Mouse (Mus musculus): ENCODE results near the gene Bbx. TPM values are rescaled to one million over a fixed set of nuclear protein-coding genes. Genes with fewer than 3 reads are reported as not detected.

Bbx gene
- polyA plus RNA-seq, 1 experiment from 2014 or later: 48.8 TPM

DNA sequence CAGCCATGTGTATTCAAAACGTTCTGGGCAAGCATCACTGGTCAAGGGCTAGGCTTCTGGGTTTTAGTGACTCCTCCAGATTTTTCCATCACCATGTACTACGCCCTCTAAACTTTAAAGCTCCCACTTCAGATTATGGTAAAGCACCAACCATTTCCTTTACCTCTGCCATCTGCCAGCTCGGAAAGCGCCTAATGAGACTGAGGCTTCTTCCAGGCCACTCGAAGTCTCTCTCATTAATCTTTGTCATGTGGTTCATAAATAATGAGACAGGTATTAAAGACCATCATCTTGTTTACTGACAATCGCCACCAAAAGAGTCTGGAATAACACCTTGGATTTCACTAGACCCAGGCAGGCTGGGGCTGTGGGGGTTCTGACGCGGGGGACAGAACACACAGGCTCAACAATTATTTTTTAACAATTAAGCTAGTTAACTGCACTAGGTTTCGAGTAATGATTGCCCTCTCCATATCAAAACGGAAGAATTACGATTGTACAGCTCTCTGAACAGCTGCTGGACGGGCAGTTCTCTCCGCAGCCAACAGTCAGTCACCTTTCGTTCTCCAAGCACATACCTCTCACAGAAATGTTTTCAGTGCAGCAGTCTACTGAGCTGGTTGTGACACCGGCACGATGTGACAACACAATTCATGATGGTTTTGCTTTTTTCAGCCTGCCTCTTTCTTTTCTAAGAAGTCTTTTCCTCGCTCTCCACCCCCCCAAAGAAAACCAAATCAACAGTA lies 68.6 kb downstream of the Bbx start:
- H3K9ac ChIP-seq: peak overlapping the region; percentile 64
- H3K36me3 ChIP-seq (ENCODE audit: poor library complexity, severe bottlenecking): no peaks in the 10 kb centered on the region
- peak overlapping the region; percentile 62 for H3K4me2 ChIP-seq
- ATAC-seq: peak; percentile 63
- H3K27ac ChIP-seq: peak overlapping the region; percentile 74
- no peaks in the 10 kb centered on the region for H3K9me3 ChIP-seq (replicated peaks)
- WGBS: 41% methylated on average over 17 of the region's 17 CpGs
- peak overlapping the region; percentile 38 for H3K4me3 ChIP-seq
- peaks cover 20% of the 10 kb centered on the region for H3K4me1 ChIP-seq
- no peaks in the 10 kb centered on the region for H3K27me3 ChIP-seq

DNA sequence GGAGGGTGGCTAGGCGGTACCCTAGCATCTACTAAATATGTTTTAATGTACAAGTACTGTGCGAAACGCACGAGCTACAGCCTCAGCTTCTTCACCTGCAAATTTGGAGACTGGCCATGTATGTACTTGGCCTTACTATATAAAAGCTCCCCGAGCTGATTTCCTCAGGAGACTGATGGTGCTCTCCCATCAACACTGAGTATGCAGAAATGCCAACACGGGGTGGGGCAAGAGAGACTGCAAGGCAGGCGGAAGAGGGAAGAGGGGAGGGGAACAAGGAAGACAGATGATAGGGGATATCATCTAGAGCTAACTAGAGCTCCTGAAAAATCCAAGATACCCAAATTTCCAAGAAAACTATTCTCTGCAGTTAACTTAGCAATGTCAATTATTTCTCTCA lies 71.6 kb downstream of the Bbx start:
- no peak overlapping the region for H3K9ac ChIP-seq
- 91% methylated on average over 7 of the region's 7 CpGs for WGBS
- H3K4me1 ChIP-seq: peaks cover 20% of the 10 kb centered on the region
- H3K36me3 ChIP-seq (ENCODE audit: poor library complexity, severe bottlenecking): no peaks in the 10 kb centered on the region
- no peaks in the 10 kb centered on the region for H3K9me3 ChIP-seq (replicated peaks)
- no peak overlapping the region for H3K4me2 ChIP-seq
- no peak overlapping the region for H3K4me3 ChIP-seq
- ATAC-seq: no peak
- no peak overlapping the region for H3K27ac ChIP-seq
- no peaks in the 10 kb centered on the region for H3K27me3 ChIP-seq

DNA sequence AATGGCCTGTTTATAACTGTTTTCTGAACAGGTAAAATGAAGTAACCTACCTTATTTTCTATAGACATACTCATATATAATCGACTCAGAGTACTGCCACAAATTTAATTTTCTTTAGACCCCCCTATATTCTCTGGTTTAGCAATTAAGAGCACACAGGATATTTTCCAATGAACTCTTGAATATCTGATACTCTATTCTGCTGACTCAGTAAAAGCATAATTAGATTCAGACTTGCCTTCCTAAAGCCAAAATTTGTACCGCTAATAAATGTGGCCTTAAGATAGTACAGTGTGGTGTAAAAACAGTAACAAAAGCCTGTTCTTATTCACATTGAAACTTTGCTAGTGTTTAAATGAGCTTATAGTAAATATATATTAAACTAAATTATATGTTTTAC lies 102.5 kb downstream of the Bbx start:
- no peaks in the 10 kb centered on the region for H3K27me3 ChIP-seq
- H3K9ac ChIP-seq: no peak overlapping the region
- H3K4me1 ChIP-seq: peaks cover 7% of the 10 kb centered on the region; the same call in 1 of the 2 replicates
- ATAC-seq: no peak
- H3K27ac ChIP-seq: no peak overlapping the region
- WGBS: 94% methylated on average over 2 of the region's 2 CpGs
- no peak overlapping the region for H3K4me2 ChIP-seq
- no peaks in the 10 kb centered on the region for H3K9me3 ChIP-seq (replicated peaks)
- no peak overlapping the region for H3K4me3 ChIP-seq
- no peaks in the 10 kb centered on the region for H3K36me3 ChIP-seq (ENCODE audit: poor library complexity, severe bottlenecking)

DNA sequence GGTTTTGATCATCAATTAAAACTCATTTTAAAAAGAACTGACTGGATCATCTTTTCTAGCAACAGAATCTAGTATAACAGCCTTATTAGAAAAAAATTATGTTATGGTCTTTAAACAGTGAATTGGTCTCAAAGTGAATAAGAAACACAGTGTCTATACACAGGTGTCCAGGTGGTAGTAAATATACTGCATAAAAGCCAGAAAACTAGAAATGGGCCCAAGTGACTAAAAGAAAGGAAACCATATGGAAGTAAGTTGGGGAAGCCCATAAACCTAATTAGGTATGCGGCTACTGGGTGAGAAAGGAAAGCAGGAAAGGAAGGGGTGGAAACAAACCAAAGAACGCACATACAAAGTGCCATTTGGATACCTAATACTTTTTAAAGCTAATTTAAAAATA lies 107.4 kb downstream of the Bbx start:
- Histone ChIP-seq H3K9me3 (replicated peaks) (no peaks in the 10 kb centered on the region), H3K9ac (no peak overlapping the region), H3K4me3 (no peak overlapping the region), H3K36me3 (ENCODE audit: poor library complexity, severe bottlenecking) (no peaks in the 10 kb centered on the region), H3K4me2 (no peak overlapping the region), H3K4me1 (peaks cover 7% of the 10 kb centered on the region; the same call in 1 of the 2 replicates), H3K27ac (no peak overlapping the region), H3K27me3 (no peaks in the 10 kb centered on the region)
- 83% methylated on average over 2 of the region's 2 CpGs for whole genome bisulfite sequencing
- no peak for ATAC-seq

DNA sequence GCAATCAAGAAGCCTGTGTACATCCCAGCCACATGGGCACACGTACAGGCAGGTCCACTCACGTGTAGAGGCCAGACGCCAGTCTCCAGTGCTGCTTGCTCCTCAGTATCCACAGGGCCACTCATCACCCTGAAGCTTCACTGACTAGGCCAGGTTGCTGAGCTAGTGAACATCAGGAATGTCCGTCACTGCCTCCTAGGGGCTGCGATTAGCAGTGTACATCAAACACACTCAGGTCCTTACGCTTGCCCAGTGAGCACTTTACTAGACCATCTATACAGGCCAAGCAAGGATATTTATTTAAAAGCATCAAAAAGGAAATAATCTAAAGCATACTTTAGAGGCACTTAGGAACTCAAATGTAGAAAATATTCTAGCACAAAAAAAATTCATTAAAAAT lies 107.9 kb downstream of the Bbx start:
- ATAC-seq: no peak
- peaks cover 7% of the 10 kb centered on the region; the same call in 1 of the 2 replicates for H3K4me1 ChIP-seq
- H3K9me3 ChIP-seq (replicated peaks): no peaks in the 10 kb centered on the region
- no peak overlapping the region for H3K4me2 ChIP-seq
- no peak overlapping the region for H3K4me3 ChIP-seq
- H3K36me3 ChIP-seq (ENCODE audit: poor library complexity, severe bottlenecking): no peaks in the 10 kb centered on the region
- H3K27me3 ChIP-seq: no peaks in the 10 kb centered on the region
- H3K27ac ChIP-seq: no peak overlapping the region
- no peak overlapping the region for H3K9ac ChIP-seq
- 87% methylated on average over 6 of the region's 6 CpGs for WGBS

DNA sequence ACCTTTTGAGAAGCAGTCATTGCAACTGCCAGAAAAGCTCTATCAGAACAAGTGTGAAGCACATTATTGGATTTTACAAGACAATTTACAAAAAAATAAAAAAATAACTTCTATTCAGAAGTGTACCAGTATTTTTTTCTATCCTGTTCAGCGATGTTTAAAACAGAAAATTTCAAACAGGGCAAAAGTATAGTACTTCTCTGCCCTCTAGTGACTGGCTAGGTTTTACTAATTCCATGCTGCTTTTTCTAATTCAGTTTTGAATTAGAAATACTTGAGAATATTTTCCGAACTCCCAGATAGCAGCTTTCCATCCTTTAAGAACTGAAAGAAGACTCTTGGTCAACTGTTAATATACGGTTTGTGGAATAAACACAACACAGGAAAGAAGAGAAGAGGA lies 110.8 kb downstream of the Bbx start:
- Histone ChIP-seq H3K36me3 (ENCODE audit: poor library complexity, severe bottlenecking) (no peaks in the 10 kb centered on the region), H3K9me3 (replicated peaks) (no peaks in the 10 kb centered on the region), H3K4me3 (no peak overlapping the region), H3K4me1 (peaks cover 7% of the 10 kb centered on the region; the same call in 1 of the 2 replicates), H3K27ac (no peak overlapping the region), H3K4me2 (no peak overlapping the region), H3K27me3 (no peaks in the 10 kb centered on the region), H3K9ac (no peak overlapping the region)
- WGBS: 90% methylated on average over 3 of the region's 3 CpGs
- no peak for ATAC-seq

DNA sequence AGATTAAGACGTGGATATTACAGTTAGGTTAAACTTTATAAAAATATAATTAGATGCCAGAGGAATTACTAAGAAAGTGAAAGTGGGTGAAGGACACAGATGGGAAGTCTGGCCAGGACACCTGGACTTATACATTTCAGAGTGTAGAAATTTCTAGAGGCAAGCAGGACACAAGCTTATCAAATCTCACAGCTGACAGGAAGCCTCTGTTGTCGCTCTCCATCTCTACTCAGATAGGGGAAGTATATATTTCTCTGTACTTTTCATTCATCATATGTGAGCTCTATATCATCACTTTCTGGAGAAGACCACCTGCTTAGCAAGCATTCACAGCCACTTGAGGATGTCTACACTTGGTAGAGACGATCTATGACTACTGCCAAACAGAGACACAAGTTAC lies 113.9 kb downstream of the Bbx start:
- no peaks in the 10 kb centered on the region for H3K9me3 ChIP-seq (replicated peaks)
- peaks cover 6% of the 10 kb centered on the region for H3K4me1 ChIP-seq
- H3K27ac ChIP-seq: no peak overlapping the region
- H3K27me3 ChIP-seq: no peaks in the 10 kb centered on the region
- no peak overlapping the region for H3K9ac ChIP-seq
- no peaks in the 10 kb centered on the region for H3K36me3 ChIP-seq (ENCODE audit: poor library complexity, severe bottlenecking)
- ATAC-seq: no peak
- WGBS: 93% methylated on average over 3 of the region's 3 CpGs
- H3K4me2 ChIP-seq: no peak overlapping the region
- H3K4me3 ChIP-seq: no peak overlapping the region

DNA sequence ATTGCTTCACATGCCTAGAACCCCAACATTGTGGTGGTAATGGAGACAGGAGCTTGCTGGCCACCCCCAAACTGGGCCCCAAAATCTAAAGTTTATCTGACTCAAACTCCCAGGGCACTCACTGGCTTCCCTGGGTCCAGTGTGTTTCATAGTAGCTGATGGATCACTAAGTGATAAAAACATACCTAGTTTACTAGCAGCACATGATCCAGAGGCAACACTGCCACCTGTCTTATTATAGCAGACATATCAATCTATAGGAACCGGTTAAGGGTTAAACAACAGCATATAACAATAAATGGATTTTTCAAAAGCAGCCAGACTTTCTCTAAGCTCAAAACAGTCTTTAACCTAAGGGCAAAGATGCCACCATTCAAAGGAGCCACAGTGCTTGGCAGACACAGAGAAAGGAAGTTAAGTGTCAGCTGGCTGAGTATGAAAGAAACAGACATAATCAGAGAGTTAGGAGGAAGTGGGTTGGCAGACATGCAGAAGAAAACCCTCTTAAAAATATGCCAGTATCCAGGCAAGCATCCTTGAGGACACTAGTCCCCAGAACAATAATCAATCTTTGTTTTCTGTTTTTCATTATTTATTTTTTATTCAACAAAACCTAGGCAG lies 116.7 kb downstream of the Bbx start:
- H3K36me3 ChIP-seq (ENCODE audit: poor library complexity, severe bottlenecking): no peaks in the 10 kb centered on the region
- ATAC-seq: peak; percentile 16; the same call in 1 of the 2 replicates
- no peaks in the 10 kb centered on the region for H3K27me3 ChIP-seq
- H3K9ac ChIP-seq: no peak overlapping the region
- WGBS: 56% methylated on average over 1 of the region's 1 CpGs
- no peak overlapping the region for H3K4me2 ChIP-seq
- H3K4me1 ChIP-seq: peaks cover 9% of the 10 kb centered on the region
- H3K4me3 ChIP-seq: no peak overlapping the region
- H3K27ac ChIP-seq: no peak overlapping the region
- H3K9me3 ChIP-seq (replicated peaks): no peaks in the 10 kb centered on the region

DNA sequence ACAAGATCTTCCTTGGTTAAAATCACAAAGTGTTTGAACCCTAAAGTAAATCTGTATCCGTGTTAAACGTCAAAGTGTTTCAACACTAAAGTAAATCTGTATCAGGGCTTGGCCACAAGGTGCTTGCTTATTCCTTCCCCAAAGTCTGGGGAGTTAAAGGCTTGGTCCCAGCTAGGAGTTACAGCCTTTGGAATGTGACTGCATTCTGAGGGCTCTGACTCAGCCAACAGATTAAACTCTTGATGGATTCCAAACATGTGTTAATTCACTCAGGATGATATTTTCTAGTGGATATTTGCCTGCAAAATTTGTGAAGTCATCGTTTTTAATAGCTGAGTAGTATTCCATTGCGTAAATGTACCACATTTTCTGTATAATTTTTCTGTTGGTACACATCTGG lies 120.6 kb downstream of the Bbx start:
- 97% methylated on average over 4 of the region's 4 CpGs for WGBS
- Histone ChIP-seq H3K27ac (no peak overlapping the region), H3K4me1 (peaks cover 22% of the 10 kb centered on the region), H3K36me3 (ENCODE audit: poor library complexity, severe bottlenecking) (no peaks in the 10 kb centered on the region), H3K9me3 (replicated peaks) (no peaks in the 10 kb centered on the region), H3K4me2 (no peak overlapping the region), H3K27me3 (no peaks in the 10 kb centered on the region), H3K9ac (no peak overlapping the region), H3K4me3 (no peak overlapping the region)
- ATAC-seq: no peak

DNA sequence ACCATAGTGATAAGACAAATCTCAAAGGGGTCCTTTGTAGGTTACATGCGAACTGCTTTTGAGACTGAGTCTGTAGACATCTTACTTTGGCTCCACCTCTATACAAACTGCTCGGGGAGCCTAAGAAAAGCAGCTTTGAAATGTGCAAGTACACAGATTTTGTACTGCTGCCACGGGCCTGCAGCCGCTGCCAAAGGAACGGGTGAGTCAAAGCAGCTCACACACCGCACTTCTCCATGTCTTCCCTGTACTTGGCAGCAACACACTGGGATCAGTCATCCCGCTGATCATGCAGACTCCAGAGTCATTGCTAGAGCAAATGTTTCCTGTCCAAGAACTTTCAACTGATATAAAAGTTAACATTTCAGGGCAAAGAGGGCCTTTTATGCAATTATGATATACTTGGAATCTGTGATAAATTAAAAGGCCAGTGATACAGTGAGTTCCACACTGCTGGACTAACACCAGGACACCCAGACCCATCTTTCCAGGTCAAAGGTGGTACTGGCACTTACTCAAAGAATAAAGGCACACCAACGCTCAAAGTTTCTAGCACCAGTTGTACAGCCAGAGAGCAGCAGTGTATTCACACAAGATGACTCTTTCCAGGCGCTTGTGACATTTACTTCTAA lies 122.7 kb downstream of the Bbx start:
- no peaks in the 10 kb centered on the region for H3K36me3 ChIP-seq (ENCODE audit: poor library complexity, severe bottlenecking)
- no peak overlapping the region for H3K4me3 ChIP-seq
- H3K4me2 ChIP-seq: no peak overlapping the region
- peaks cover 15% of the 10 kb centered on the region for H3K4me1 ChIP-seq
- H3K27ac ChIP-seq: peak overlapping the region; percentile 51; the same call in 1 of the 2 replicates
- WGBS: 54% methylated on average over 9 of the region's 9 CpGs
- no peaks in the 10 kb centered on the region for H3K9me3 ChIP-seq (replicated peaks)
- no peaks in the 10 kb centered on the region for H3K27me3 ChIP-seq
- H3K9ac ChIP-seq: no peak overlapping the region
- peak; percentile 83 for ATAC-seq

DNA sequence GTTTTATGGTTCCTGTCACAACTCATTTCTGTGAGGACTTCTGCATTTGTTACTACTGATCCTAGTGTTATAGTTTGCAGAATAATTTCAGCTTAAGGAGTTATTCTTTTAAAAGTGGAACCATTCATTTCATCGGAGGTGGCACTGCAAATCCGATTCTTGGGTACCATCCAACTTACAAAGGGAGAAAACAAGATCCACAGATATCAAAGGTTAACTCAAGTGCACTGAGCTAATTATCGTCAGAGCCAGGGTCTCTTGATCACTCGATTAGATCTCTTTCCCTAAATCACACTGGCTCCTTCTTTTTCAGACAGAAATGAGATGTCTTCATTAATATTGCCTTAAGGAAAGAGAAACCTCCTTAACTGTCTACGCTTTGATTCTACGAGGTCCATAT lies 123.9 kb downstream of the Bbx start:
- H3K4me2 ChIP-seq: no peak overlapping the region
- no peaks in the 10 kb centered on the region for H3K9me3 ChIP-seq (replicated peaks)
- no peaks in the 10 kb centered on the region for H3K36me3 ChIP-seq (ENCODE audit: poor library complexity, severe bottlenecking)
- peaks cover 15% of the 10 kb centered on the region for H3K4me1 ChIP-seq
- WGBS: 59% methylated on average over 6 of the region's 6 CpGs
- ATAC-seq: no peak
- H3K27me3 ChIP-seq: no peaks in the 10 kb centered on the region
- no peak overlapping the region for H3K9ac ChIP-seq
- H3K4me3 ChIP-seq: no peak overlapping the region
- H3K27ac ChIP-seq: no peak overlapping the region

DNA sequence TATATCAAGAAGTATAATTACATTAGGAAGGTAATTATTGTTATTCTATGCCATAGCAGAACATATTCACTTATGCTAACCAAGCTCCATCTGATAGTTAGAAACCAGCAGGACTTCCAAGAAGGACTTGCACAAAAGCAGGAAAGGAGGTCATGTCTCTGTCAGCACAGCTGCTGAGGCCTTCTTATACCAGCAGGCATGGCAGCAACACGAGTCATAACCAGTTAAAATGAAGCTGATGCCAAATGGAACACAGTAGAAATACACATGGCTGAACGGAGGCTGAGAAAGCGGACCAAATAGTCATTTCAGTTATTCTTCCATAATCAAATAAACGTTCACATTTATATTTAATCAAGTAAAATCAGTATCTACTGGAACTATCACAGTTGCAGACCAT lies 125.0 kb downstream of the Bbx start:
- no peak overlapping the region for H3K9ac ChIP-seq
- H3K4me1 ChIP-seq: peaks cover 15% of the 10 kb centered on the region
- no peaks in the 10 kb centered on the region for H3K9me3 ChIP-seq (replicated peaks)
- H3K4me2 ChIP-seq: no peak overlapping the region
- no peaks in the 10 kb centered on the region for H3K27me3 ChIP-seq
- H3K27ac ChIP-seq: no peak overlapping the region
- H3K4me3 ChIP-seq: no peak overlapping the region
- no peaks in the 10 kb centered on the region for H3K36me3 ChIP-seq (ENCODE audit: poor library complexity, severe bottlenecking)
- no peak for ATAC-seq
- WGBS: 90% methylated on average over 4 of the region's 4 CpGs

Data from forebrain, embryonic 13.5 days (tissue).